Mouse (Mus musculus) R1 (cell line): Measurements from ENCODE around the gene C8g.

Experiments
- DNase-seq: peaks from one replicate; pipeline ENCODE4 v3.0.0-alpha.2; 2018; ENCODE audit warnings: low read depth, low spot score

C8g gene

DNA sequence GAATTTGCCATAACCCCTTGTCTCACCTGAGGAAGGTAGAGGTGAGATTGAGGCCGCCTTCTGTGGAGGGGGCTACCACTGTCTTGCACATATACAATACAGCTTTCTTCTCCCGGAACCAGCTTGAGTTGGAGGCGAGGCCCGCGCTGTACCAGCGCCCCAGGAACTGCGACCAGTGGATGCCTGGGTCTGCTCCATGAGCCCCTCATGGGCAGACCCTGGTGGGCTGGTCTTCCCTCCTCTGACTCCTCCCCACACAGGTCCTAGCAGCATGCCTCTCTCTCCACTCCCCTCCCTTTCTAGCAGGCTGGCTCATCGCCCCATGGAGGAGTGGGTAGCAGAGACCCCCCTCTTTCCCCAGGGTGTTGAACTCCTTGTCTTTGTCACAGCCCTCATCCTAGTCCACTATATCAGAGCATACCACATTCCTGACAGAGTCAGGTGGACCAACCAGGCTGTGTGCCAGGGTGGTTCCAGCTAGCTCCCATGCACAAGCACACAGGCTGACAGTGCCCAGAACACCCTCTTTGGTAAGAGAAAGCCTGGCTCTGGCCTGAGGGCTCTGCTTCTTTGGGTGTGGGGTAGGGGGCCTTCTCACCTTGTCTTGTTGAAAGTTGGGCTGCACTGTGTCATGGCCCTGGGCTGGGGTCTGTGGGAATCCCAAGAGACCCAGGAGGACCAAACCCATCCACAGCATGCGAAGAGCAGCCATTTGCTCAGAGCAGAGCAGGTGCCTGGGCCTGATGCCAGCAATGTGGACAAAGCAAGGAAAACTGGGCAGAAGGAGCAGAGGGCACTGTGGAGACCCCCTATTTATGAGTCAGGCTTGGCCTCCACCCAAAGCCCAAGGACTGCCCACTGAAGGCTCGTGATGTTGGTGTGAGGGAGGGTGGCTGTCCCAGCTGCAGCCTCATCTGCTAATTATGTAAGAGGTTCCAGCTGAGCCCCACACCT is 32.3 kb downstream of the C8g start:
- no peak for DNase-seq

DNA sequence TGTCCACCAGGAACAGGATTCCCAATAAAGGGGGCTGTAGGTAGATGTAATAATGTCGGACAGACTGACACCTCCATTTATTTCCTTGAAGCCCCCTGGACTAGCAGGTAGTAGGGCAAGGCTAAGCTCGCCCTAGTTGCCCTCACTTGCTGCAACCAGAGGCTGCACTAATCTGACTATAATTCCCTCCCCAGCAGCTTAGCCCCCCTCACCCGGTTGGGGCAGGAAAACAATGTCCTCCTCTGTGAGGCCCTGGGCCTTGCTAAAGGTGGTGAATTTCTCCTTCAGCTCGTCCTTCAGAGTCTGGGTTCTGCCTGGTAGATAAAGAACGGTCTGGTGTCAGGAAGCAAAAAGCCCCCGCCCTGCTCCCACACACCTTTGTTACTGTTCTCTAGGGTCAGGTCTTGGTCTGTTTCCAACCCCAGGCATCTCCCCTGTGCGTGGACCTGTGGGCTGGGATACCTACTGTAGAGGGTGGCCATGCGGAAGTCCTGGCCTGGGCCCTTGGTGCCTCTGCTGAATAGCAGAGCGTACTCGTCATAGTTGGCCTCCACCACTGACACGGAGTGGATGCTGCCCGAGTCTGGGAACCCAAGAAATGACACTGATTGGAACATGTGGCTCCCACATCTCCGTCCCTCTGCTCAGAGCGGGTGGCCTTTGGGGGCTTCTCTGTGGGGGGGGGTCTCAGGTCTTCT is 33.8 kb downstream of the C8g start:
- DNase-seq, result no peak

DNA sequence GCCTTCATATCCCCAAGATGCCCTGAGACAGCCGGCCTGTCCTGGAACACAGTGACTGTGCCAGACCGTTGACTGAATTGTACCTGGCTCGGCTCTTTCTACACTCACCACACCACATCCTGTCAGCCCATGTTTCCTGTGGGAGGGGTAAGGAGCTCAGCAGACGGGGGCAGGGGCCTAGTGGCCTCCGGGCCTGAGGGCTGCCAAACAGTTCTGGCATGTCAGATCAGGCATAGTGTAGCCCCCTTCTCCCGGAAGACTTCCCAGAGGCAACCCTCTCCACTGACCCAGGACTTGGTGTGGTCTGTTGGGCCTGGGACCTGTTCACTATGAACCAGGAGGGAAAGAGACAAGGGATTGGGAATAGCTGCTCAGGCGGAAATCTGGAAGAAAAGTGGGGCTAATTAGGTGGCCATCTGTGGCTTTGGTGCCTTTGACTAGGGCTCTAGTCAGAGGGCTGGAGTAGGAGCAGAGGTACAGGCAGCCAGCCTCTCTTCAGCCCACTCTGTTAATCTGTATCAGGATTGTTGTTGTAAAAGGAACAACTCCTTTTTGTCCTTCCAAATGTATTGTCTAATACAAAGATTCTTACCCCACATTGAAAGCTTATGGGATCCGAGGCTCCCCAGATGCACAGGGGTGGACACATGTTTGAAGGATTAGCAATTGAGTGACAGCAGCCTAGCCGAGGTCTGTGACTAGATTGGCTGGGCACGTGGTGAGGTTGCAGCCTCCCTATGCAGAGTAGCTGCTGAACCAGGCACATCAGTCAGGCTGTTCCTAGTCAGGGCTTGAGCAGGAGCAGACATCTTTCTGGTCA is 35.5 kb downstream of the C8g start:
- no peak for DNase-seq

DNA sequence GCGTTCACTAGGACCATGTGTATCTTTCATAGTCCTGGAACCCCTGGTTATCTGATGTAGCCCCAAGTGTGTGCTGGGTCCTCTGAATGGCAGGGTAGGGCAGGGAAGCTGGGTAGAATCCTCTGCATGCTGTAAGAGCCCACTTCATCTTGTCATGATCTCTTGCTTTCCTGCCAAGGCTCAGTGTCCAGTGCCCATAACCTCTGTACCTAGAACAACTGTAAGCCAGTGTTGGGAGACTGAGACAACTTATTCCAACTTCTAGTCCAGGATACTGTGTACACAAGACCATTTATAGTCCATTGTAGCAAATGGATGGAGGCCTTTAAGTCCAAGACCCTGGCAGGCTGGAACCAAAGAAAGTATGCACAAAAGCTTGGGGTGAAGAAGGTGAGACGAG is 36.3 kb downstream of the C8g start:
- DNase-seq, result no peak

DNA sequence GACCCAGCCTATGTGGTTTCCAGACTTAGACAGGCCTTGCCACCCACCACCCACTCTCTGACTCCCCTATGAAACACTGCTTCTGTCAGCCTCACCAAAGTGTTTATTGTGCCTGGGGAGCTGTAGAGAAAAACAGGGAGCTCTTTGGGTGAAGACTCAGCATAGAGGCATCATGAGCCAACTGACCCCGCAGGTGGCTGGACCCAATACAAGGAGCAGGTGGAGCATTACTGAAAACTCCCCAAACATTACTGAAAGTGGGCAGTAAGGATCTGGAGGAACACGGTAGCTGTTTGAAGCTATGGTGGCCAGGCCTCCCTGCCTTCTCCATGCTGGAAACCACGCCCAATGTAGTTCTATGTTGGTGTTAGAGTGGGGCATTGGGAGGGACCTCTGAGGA is 37.9 kb downstream of the C8g start:
- DNase-seq, result no peak

DNA sequence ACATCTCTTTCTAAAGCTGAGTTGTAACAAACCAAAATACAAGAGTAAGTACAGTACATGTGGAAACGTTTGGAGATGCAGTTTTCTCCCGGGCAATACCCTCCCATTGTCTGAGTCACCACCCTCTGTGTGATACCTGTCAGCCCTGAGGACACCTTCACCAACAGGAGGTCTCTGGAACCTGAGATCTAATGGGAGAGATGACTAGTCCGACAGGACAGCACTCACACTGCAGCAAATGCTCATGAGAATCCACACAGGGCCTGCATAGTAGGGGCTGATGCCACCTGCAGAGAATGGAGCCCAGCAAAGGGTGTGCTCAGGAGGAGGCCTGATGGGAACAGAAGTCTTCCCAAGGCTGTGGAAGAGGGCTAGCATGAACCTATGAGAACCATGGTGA is 40.1 kb downstream of the C8g start:
- DNase-seq, result no peak

DNA sequence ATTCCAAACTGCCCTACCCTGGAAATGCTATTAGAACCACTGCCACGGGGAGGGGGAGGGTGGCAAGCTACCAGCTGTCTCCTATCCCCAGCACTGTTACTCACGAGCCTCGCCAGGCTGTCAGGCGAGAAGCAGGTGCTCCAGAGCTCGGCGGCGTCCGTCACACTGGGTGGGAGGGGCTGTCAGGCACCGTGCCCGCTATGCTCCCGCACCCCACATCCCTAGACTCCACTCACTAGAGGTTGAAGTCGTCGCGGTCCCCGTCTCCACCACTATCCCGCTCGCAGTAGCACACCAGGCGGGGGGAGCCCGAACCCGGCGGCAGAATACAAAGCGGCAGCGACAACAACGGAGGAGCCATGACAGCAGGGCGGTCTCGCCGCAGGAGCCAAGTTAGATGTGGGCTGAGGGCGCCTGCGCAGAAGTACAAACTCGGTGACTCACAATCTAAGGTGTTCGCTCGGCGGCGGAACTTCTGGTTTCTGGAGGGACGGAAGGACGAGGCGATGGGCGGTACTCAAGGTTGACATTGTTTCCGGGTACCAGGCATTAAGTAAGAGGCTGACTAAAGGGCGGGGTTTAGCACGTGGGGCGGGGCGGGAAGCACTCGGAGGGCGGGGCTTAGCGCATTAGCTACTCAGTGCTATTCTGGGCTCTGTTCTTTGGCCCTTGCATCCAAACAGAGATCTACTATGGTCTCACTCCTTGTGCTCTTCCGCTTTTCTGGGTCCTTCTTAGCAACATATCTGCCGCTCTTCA is 40.8 kb downstream of the C8g start, which contains the start of gene Paxx:
Gene Paxx, minus strand, starts transcription at position 544 of the 759 bp plus-strand sequence.
- peak; percentile 99 for DNase-seq

DNA sequence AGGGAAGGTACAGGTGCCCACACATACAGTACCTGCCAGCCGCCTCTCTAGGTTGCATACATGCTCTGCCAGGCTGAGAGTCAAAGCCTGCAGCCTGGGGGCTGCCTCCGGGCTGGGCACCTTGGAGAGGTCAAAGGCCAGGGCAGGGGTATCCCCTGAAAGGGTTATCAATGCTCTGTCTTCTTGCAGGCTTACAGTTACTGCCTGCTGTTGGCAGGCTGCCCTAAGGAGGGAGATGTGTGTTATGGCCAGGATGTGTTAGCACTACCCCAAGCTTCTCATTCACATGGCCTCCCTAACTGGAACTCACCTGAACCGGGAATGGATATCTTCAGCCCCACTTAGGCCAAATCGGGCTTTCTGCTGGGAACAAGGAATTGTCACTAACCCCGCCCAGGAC is 41.4 kb downstream of the C8g start:
- no peak for DNase-seq

DNA sequence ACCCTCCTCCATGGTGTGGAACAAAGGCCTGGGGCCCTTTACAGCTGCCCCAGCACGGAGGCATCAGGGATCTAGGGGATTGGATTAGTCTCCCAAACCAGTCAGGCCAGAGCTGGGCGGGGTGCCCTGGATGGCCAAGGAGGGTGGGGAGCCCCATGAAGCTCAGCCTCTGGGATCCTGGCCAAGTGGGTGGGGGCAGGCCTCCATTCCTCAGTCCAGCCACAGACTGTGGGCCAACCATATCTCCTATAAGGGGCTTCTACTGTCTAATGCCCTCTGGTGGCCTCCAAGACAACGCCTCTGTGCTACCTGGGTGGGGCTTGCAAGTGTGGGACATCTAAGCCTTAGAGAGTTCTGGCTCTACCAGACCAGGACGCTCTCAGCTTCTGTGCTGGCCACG is 42.6 kb downstream of the C8g start:
- no peak for DNase-seq

DNA sequence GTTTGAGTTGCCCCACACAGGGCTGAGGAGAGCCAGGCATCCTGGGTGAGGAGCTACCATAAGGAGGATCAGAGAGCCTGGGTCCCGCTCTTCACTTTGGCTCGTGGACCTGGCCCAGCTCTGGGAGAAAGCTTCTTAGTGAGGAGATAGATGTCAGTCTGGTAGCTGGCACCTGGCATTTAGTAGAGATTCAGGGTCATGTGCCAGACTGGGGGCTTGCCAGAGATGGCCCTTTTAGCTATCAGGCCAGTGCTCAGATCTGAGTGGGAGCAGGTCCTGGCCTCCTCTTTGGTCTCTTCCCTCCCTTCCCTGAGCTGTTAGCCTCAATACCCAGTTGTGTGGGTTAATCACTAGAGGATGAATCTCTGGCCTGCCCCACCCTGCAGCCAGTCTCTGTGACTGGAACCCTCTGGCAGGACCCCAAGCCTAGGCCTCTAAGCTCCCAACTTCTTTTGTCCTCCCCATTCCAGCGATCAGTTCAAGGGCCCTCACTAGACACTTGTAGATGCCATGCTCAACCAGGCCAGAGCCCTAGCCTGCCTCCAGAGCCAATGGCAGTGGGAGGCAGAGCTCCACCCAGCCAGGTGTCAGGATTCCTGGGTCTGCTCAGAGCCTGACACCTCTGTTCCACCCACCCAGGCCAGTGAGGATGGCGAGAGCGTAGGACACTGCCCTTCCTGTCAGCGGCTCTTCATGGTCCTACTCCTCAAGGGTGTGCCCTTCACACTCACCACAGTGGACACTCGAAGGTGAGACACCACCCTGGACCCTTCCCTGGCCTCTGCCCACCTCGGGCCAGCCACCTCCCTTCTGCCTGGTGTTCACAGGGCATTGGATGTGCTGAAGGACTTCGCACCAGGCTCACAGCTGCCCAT is 44.3 kb downstream of the C8g start:
- DNase-seq, result no peak

DNA sequence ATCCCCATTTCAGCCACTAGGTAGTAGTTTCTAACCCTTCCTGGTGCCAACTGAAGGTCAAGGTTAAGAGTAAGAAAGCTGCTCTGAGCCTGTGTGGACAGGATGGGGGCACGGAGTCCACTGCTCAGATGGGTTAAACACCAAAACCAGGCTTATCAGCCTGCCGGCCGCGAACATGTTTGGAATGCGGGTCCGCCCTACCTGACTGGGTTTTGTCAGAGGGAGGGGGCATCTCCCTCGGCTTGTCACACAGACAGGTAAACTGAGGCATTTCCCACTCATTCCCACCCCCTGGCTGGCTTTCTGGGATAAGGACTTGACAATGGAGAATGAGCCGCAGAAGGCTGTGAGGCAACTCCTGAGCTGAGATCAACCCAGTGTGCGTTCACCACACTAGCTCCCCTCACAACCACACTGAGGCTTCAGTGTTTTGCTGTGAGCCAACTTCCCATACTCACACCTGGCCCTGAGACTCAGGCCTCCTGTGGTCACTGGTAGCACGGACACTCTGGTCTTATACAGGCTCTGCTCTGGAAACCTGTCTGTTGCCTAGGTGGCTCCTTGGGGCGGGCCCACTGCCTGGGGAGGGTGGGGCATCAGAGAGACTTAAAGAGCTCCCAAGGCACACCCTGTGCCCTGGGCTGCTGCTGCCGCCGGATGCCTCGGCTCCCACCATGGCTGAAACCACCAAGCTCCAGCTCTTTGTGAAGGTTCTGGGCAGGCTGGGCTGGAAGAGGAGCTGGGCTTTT is 45.1 kb downstream of the C8g start, which contains the start of gene Clic3:
Gene Clic3, plus strand, starts transcription at position 634 of the 749 bp plus-strand sequence.
- DNase-seq, result peak; percentile 42

DNA sequence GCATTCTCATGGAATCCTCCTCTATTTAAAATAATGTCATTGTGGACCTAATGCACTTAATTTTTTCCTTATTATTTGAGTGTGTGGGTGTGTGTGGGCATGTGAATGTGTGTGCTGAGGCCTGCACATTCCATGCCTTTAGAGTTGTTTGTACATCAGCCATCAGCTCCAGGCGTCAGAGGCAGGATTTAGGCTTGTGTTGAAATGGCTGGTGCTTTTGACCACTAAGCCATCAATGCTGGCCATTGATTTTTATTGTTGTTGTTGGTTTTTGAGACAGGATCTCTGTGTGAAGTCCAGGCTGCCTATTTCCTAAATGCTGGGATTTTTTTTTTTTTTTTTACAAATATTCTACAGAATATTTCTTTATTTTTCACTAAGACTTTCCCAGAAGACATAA is 48.6 kb downstream of the C8g start:
- DNase-seq, result no peak

DNA sequence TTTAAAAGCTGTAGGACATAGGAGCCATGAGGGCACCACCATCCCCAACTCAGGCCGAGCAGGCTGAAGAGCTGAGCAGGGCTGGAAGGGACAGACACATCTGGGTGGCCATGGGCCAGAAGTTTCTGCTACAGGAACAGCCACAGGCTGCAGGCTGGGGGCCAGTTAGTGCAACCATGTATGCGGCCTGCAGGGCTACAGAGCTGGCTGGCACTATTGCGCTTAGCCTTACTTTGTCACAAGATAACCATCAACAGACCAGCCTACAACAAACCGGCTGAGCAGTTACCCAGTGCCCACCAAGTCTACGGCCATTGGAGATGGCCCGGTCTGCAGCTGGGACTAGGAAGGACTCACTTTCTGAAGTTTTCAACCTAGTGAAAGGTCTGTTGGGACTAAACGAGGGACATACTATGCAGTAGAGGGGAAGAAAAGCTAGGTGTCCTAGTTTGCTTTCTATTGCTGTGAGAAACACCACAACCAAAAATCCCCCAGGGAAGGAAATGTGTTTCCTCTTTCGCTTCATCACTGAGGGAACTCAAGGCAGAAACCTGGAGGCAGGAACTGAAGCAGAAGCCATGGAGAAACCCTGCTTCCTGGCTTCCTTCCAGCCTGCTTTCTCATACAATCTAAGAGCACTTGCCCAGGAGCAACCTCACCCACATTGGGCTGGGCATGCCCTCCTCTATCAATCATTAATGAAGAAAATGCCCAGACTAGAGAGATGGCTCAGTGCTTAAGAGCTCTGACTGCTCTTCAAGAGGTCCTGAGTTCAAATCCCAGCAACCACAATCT is 50.5 kb downstream of the C8g start:
- DNase-seq, result no peak
